Mouse (Mus musculus) B cell, adult (primary cell): ENCODE results near the gene Ncaph. TPM values are rescaled to one million over a fixed set of nuclear protein-coding genes. Genes with fewer than 3 reads are reported as not detected.

ENCODE experiments used
- total RNA-seq: library from RNA; stranded (reverse); gene quantifications from 4 replicates; pipeline ENCODE4 v1.2.4, GENCODE M21; 2023; ENCODE audit not compliant: inconsistent age

Ncaph gene
- 6.9 to 9.8 TPM (median 8.8 TPM) in 4 replicates for total RNA-seq

GRCm38 (mm10) chr2:127133621-127134461, at the start of gene Ncaph:
Gene Ncaph, minus strand, starts transcription at chr2:127133954.

GRCm38 (mm10) chr2:127143158-127144063, 9.7 kb upstream of the Ncaph start, which contains the start of gene Itpripl1:
Gene Itpripl1, minus strand, starts transcription at chr2:127143442.

GRCm38 (mm10) chr2:127070435-127070841, 63.3 kb downstream of the Ncaph start, which contains the start of gene Blvra:
Gene Blvra, plus strand, starts transcription at chr2:127070665.

Other genes with a start within 250 kb of the Ncaph start
- 54.5 to 58.0 TPM (median 55.0 TPM) in 4 replicates for gene Sppl2a, start 200.7 kb downstream of the Ncaph start, total RNA-seq
- 25.3 to 28.3 TPM (median 26.0 TPM) in 4 replicates for gene Ap4e1, start 125.2 kb downstream of the Ncaph start, total RNA-seq
- gene Blvra, start 63.3 kb downstream of the Ncaph start, total RNA-seq = 14.5 to 17.8 TPM (median 15.8 TPM) in 4 replicates
- gene Itpripl1, start 9.5 kb upstream of the Ncaph start, total RNA-seq = 12.7 to 15.1 TPM (median 14.0 TPM) in 4 replicates
- 1.4 to 2.9 TPM (median 1.8 TPM) in 4 replicates for gene 1810024B03Rik, start 74.3 kb upstream of the Ncaph start, total RNA-seq
- 157 to 172 TPM (median 169 TPM) in 4 replicates for gene Snrnp200, start 74.4 kb upstream of the Ncaph start, total RNA-seq
- gene Ciao1, start 113.9 kb upstream of the Ncaph start, total RNA-seq = 35.1 to 39.2 TPM (median 36.7 TPM) in 4 replicates
- gene Tmem127, start 114.0 kb upstream of the Ncaph start, total RNA-seq = 43.4 to 48.2 TPM (median 45.3 TPM) in 4 replicates
- gene Stard7, start 136.3 kb upstream of the Ncaph start, total RNA-seq = 78.6 to 99.8 TPM (median 87.2 TPM) in 4 replicates
- gene Dusp2, start 202.2 kb upstream of the Ncaph start, total RNA-seq = 590 to 708 TPM (median 654 TPM) in 4 replicates
- gene Astl, start 204.7 kb upstream of the Ncaph start, total RNA-seq = 0.57 to 1.2 TPM (median 0.86 TPM) in 4 replicates
- not detected in 4 replicates for gene Adra2b, start 229.3 kb upstream of the Ncaph start, total RNA-seq